Mouse (Mus musculus) liver, adult 2 months (tissue): ENCODE results near the gene Dlat. TPM values are rescaled to one million over a fixed set of nuclear protein-coding genes. Genes with fewer than 3 reads are reported as not detected.

Experiments used
- DNase-seq: peaks from one replicate; pipeline ENCODE4 v3.0.0-alpha.2; 2011; ENCODE audit warnings: low read depth, low spot score; ENCODE audit errors: extremely low read depth
- H3K27ac ChIP-seq: fragments of 200-500 bp; replicated peaks from 2 replicates; pipeline ENCODE4 v1.5.1; 2012; ENCODE audit warnings: low read depth, mild to moderate bottlenecking, control low read depth, inconsistent platforms, low read length; ENCODE audit not compliant: insufficient read depth
- H3K27me3 ChIP-seq: fragments of 200-500 bp; 2 replicates; pipeline ENCODE4 v1.6.1; 2012; ENCODE audit warnings: mild to moderate bottlenecking, moderate library complexity, low read length, inconsistent platforms; ENCODE audit not compliant: control insufficient read depth, insufficient read depth
- H3K36me3 ChIP-seq: fragments of 200-500 bp; 2 replicates; pipeline ENCODE4 v1.6.1; 2012; ENCODE audit warnings: low read length, inconsistent platforms; ENCODE audit not compliant: control insufficient read depth, insufficient read depth
- H3K4me1 ChIP-seq: fragments of 200-500 bp; 2 replicates; pipeline ENCODE4 v1.6.1; 2011; ENCODE audit warnings: low read length; ENCODE audit not compliant: control insufficient read depth, insufficient read depth
- H3K4me3 ChIP-seq: fragments of 200-500 bp; 2 replicates; pipeline ENCODE4 v1.5.1; 2011; ENCODE audit warnings: low read depth, mild to moderate bottlenecking, control low read depth, low read length, moderate library complexity; ENCODE audit not compliant: insufficient read depth
- H3K79me2 ChIP-seq: fragments of 200-500 bp; 2 replicates; pipeline ENCODE4 v1.6.1; 2012; ENCODE audit warnings: inconsistent platforms, mild to moderate bottlenecking, low read length, moderate library complexity; ENCODE audit not compliant: control insufficient read depth, insufficient read depth
- H3K9ac ChIP-seq: fragments of 200-500 bp; 2 replicates; pipeline ENCODE4 v1.6.1; 2012; ENCODE audit warnings: low read depth, mild to moderate bottlenecking, control low read depth, inconsistent platforms, low read length
- CTCF ChIP-seq: fragments of 200-500 bp; IDR thresholded peaks from 2 replicates; pipeline ENCODE4 v1.5.1; 2011; ENCODE audit warnings: low read depth, low read length, control low read depth
- POLR2A ChIP-seq: fragments of 200-500 bp; IDR thresholded peaks from 2 replicates; pipeline ENCODE4 v1.6.1; 2011; ENCODE audit warnings: low read length, control low read depth; ENCODE audit not compliant: insufficient read depth; ENCODE audit errors: extremely low read depth
- WGBS: fragments of 180-500 bp; shearing (Covaris S2); methylation state at CpG from one replicate; pipeline ENCODE4 v1.1.7; 2018; 5-methylcytosine and 5-hydroxymethylcytosine counted together
- polyA plus RNA-seq: library from polyadenylated mRNA; depleted of rRNA; stranded (reverse); fragments of >200 nt; gene quantifications from 2 replicates; pipeline ENCODE4 v1.2.3, GENCODE M21; 2012
- total RNA-seq: library from RNA; depleted of rRNA; stranded (reverse); fragments of >200 nt; gene quantifications from 2 replicates; pipeline ENCODE4 v1.2.3, GENCODE M21; 2014

Gene Dlat
- total and polyA plus RNA-seq, 2 experiments, result 25.5 to 39.5 TPM

- WGBS, result 2% methylated on average over 12 of the region's 12 CpGs
- peak; percentile 80 for DNase-seq
- Histone ChIP-seq H3K36me3 (no peaks in the 10 kb centered on the region), H3K79me2 (peaks cover 3% of the 10 kb centered on the region; the same call in 1 of the 2 replicates), H3K4me1 (peaks cover 21% of the 10 kb centered on the region), H3K9ac (peak overlapping the region; percentile 49), H3K4me3 (peak overlapping the region; percentile 23; the same call in 1 of the 2 replicates), H3K27me3 (no peaks in the 10 kb centered on the region), H3K27ac (0 out of 2 replicates have a peak overlapping the region, but pooled peaks have one; percentile 47)
- TF ChIP-seq POLR2A (no peak), CTCF (no peak)
Observed at GRCm38 (mm10) chr9:50697706-50698041, 38.1 kb upstream of the Dlat start.

GRCm38 (mm10) chr9:50696851-50697705 is 37.5 kb upstream of the Dlat start:
- Histone ChIP-seq H3K36me3 (no peaks in the 10 kb centered on the region), H3K27me3 (no peaks in the 10 kb centered on the region), H3K79me2 (peaks cover 3% of the 10 kb centered on the region; the same call in 1 of the 2 replicates), H3K4me1 (peaks cover 23% of the 10 kb centered on the region), H3K4me3 (no peak overlapping the region), H3K9ac (no peak overlapping the region), H3K27ac (no peak overlapping the region)
- 73% methylated on average over 12 of the region's 12 CpGs for WGBS
- DNase-seq, result no peak
- TF ChIP-seq CTCF (no peak), POLR2A (no peak)

DNA sequence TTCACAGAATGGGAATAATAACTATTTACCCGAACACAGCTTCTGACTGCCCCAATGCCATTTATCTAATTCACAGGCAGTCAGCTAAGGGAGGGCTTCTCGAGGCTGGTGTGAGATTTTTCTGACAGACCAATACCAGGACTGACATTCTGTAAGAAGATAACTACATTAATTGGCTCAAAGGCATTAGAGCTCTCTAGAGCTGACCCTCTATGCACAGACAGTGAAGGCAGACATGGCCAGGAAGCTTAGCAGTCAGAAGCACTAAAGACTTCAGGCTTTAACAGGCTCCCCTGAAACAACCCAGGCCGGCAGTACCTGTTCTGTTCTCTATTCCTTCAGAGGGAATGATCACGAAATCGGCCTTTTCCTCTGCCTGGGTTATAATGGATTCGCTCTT is 35.6 kb upstream of the Dlat start:
- no peaks in the 10 kb centered on the region for H3K27me3 ChIP-seq
- peaks cover 3% of the 10 kb centered on the region; the same call in 1 of the 2 replicates for H3K79me2 ChIP-seq
- no peak for DNase-seq
- H3K9ac ChIP-seq, result no peak overlapping the region
- 90% methylated on average over 6 of the region's 6 CpGs for WGBS
- peaks cover 14% of the 10 kb centered on the region for H3K4me1 ChIP-seq
- TF ChIP-seq CTCF (no peak), POLR2A (no peak)
- H3K4me3 ChIP-seq, result no peak overlapping the region
- no peak overlapping the region for H3K27ac ChIP-seq
- no peaks in the 10 kb centered on the region for H3K36me3 ChIP-seq

GRCm38 (mm10) chr9:50693631-50694030 is 34.1 kb upstream of the Dlat start:
- peak overlapping the region; percentile 63 for H3K9ac ChIP-seq

DNA sequence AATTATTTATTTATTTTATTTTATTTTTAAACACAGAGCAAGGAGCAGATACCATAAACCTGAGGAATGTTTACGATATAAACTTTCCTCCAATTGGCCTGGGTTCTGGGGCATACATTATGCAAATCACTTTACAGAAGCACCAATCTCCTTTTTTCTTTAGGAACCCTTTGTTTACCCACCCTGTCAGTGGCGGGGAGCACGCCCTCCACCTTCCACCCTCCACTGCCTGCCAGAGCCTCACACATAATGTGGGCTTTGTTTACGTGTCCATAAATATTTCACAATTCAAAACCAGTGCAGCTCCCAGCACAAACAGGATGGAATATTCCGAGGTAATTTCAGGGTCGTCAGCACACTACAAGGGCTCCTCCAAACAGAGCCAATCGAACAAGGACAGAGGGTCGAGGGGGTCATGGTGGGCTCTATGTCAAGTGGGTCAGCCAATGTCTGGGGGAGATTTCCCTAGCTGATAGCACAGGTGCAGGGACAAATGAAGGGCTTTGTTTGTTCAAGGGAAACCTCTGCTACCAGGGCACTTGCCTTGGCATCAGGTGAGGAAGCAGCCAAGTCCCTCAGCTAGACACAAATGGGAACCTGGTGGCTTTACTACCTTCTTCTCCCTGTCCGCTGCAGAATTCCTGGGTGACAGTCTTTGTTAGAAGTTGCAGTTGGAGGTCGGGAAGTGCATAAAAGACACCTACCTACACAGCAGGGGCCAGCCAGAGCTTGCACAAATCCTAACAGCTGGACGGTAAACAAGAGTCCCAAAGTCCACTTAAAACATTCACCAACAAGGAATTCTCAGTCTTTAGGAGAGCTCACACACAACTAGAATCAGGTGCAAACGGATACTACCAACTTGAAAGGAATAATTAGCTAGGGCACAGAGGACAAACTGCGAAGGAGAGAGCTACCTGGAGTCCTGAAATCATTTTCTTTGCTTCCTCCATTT is 33.3 kb upstream of the Dlat start:
- H3K4me1 ChIP-seq, result peaks cover 5% of the 10 kb centered on the region; the same call in 1 of the 2 replicates
- no peak for TF ChIP-seq POLR2A
- TF ChIP-seq CTCF, result no peak
- H3K27me3 ChIP-seq, result no peaks in the 10 kb centered on the region
- DNase-seq, result peak; percentile 90
- H3K4me3 ChIP-seq, result peak overlapping the region; percentile 69
- WGBS, result 10% methylated on average over 13 of the region's 13 CpGs
- peak overlapping the region; percentile 82 for H3K9ac ChIP-seq
- H3K79me2 ChIP-seq, result peaks cover 3% of the 10 kb centered on the region; the same call in 1 of the 2 replicates
- peak overlapping the region; percentile 87 for H3K27ac ChIP-seq
- peaks cover 4% of the 10 kb centered on the region; the same call in 1 of the 2 replicates for H3K36me3 ChIP-seq

More at GRCm38 (mm10) chr9:50693631-50694030, 34.1 kb upstream of the Dlat start:
- peaks cover 3% of the 10 kb centered on the region; the same call in 1 of the 2 replicates for H3K79me2 ChIP-seq
- H3K27ac ChIP-seq, result peak overlapping the region; percentile 87
- peak overlapping the region; percentile 33 for H3K4me3 ChIP-seq
- 7% methylated on average over 10 of the region's 10 CpGs for WGBS
- DNase-seq, result peak; percentile 86
- TF ChIP-seq POLR2A, result no peak
- TF ChIP-seq CTCF, result peak; percentile 81
- H3K36me3 ChIP-seq, result no peaks in the 10 kb centered on the region; the same call in 1 of the 2 replicates
- H3K4me1 ChIP-seq, result peaks cover 7% of the 10 kb centered on the region
- H3K27me3 ChIP-seq, result no peaks in the 10 kb centered on the region
